Mouse (Mus musculus) lung, adult 2 months (tissue): ENCODE measurements around the gene Ropn1. TPM values are rescaled to one million over a fixed set of nuclear protein-coding genes. Genes with fewer than 3 reads are reported as not detected.

Source experiments
- DNase-seq: peaks from one replicate; pipeline ENCODE4 v3.0.0; 2022
- H3K4me1 ChIP-seq: fragments of 200-500 bp; 2 replicates; pipeline ENCODE4 v1.6.1; 2011; ENCODE audit warnings: low read length; ENCODE audit not compliant: control insufficient read depth, insufficient read depth
- H3K4me3 ChIP-seq: fragments of 200-500 bp; replicated peaks from 2 replicates; pipeline ENCODE3; 2011; ENCODE audit warnings: low read depth, mild to moderate bottlenecking, control low read depth, low read length; ENCODE audit errors: extremely low read depth
- CTCF ChIP-seq: fragments of 200-500 bp; IDR thresholded peaks from 2 replicates; pipeline ENCODE4 v1.5.1; 2011; ENCODE audit warnings: mild to moderate bottlenecking, low read length, control low read depth; ENCODE audit not compliant: insufficient read depth
- POLR2A ChIP-seq: fragments of 200-500 bp; IDR thresholded peaks from 2 replicates; pipeline ENCODE4 v1.6.1; 2011; ENCODE audit warnings: low read depth, mild to moderate bottlenecking, control low read depth, low read length, borderline replicate concordance; ENCODE audit errors: extremely low read depth
- WGBS: fragments of 180-500 bp; shearing (Covaris S2); methylation state at CpG from one replicate; pipeline ENCODE4 v1.1.7; 2018; 5-methylcytosine and 5-hydroxymethylcytosine counted together
- polyA plus RNA-seq: library from polyadenylated mRNA; depleted of rRNA; stranded (reverse); fragments of >200 nt; gene quantifications from 2 replicates; pipeline ENCODE4 v1.2.3, GENCODE M21; 2012; rRNA removed

Ropn1 gene
- polyA plus RNA-seq, 1 experiment, result not detected

- Histone ChIP-seq H3K4me3 (no peak overlapping the region), H3K4me1 (no peaks in the 10 kb centered on the region)
- no peak for TF ChIP-seq POLR2A
- no peak for TF ChIP-seq CTCF
- 59% methylated on average over 2 of the region's 2 CpGs for WGBS
- no peak for DNase-seq
Measured at GRCm38 (mm10) chr16:34706019-34706418, 56.3 kb downstream of the Ropn1 start.

- H3K4me1 ChIP-seq, result no peaks in the 10 kb centered on the region
- 64% methylated on average over 7 of the region's 7 CpGs for WGBS
- TF ChIP-seq CTCF (no peak), POLR2A (no peak)
- no peak for DNase-seq
- H3K4me3 ChIP-seq, result no peak overlapping the region
Measured at GRCm38 (mm10) chr16:34706487-34706946, 56.8 kb downstream of the Ropn1 start.

GRCm38 (mm10) chr16:34711481-34711880 lies 61.8 kb downstream of the Ropn1 start:
- H3K4me3 ChIP-seq, result no peak overlapping the region
- TF ChIP-seq CTCF, result peak; percentile 13; the same call in 1 of the 2 replicates
- TF ChIP-seq POLR2A, result no peak
- WGBS, result 71% methylated on average over 3 of the region's 3 CpGs
- DNase-seq, result no peak
- H3K4me1 ChIP-seq, result no peaks in the 10 kb centered on the region

- WGBS, result 89% methylated on average over 3 of the region's 3 CpGs
- H3K4me1 ChIP-seq, result no peaks in the 10 kb centered on the region
- H3K4me3 ChIP-seq, result no peak overlapping the region
- DNase-seq, result no peak
- no peak for TF ChIP-seq POLR2A
- no peak for TF ChIP-seq CTCF
Measured at GRCm38 (mm10) chr16:34725156-34725555, 75.4 kb downstream of the Ropn1 start.

Other genes starting within 250 kb of the Ropn1 start
- gene Kalrn, start 76.4 kb upstream of the Ropn1 start, polyA plus RNA-seq, result 9.7 and 11.8 TPM in 2 replicates
- gene Ccdc14, start 40.7 kb downstream of the Ropn1 start, polyA plus RNA-seq, result 1.5 and 2.4 TPM in 2 replicates
- gene Mylk, start 95.3 kb downstream of the Ropn1 start, polyA plus RNA-seq, result 208 and 233 TPM in 2 replicates